Mouse (Mus musculus) adrenal gland, postnatal 36 days (tissue): ENCODE results near the gene Pdap1. TPM values are rescaled to one million over a fixed set of nuclear protein-coding genes. Genes with fewer than 3 reads are reported as not detected.
"Not testable (repeated sequence)": the region's sequence is repeated elsewhere in the genome, so short reads cannot be mapped to it uniquely, and the experiment has no call there.

Source experiments
- DNase-seq, 2 experiments: peaks; one replicate each; pipeline ENCODE4 v3.0.0; 2021; ENCODE audit warnings: mixed read lengths in 1 of 2
- long read RNA-seq, 2 experiments: library from polyadenylated mRNA; stranded (forward); transcript quantifications; one replicate each; pipeline ENCODE4 v2.0.0; 2021; ENCODE audit warnings: borderline sequencing depth in 2 of 2
- total RNA-seq, 2 experiments: library from RNA; stranded (reverse); gene quantifications; 2 replicates each; pipeline ENCODE4 v1.2.3; 2021

Gene Pdap1
- total RNA-seq, result 10 to 100 TPM; 88.0 to 92.1 TPM
- long read RNA-seq, experiment 1, transcript Pdap1-201 (6 exons, 2,353 nt), result major isoform, 52 of 125 reads
- long read RNA-seq, experiment 1, partial matches to known transcripts, result 53 of 125 reads
- long read RNA-seq, experiment 1, other reads (novel, unspliced or antisense), result 16 of 125 reads
- long read RNA-seq, experiment 2, transcript Pdap1-201 (6 exons, 2,353 nt), result major isoform, 25 of 32 reads
- long read RNA-seq, experiment 2, partial matches to known transcripts, result 1 of 32 reads
- long read RNA-seq, experiment 2, other reads (novel, unspliced or antisense), result 6 of 32 reads

- peak; percentile 96 for DNase-seq
Observed at GRCm38 (mm10) chr5:145139571-145140519, at the start of gene Pdap1, which contains the start of gene Bud31. TSS of gene Pdap1 (minus strand) at chr5:145140238. TSS of gene Bud31 (plus strand) at chr5:145140362.

GRCm38 (mm10) chr5:145189416-145189815 is 49.4 kb upstream of the Pdap1 start:
- DNase-seq, result no peak

- no peak for DNase-seq
Observed at GRCm38 (mm10) chr5:145185244-145185643, 45.2 kb upstream of the Pdap1 start.

- DNase-seq, result no peak
Observed at GRCm38 (mm10) chr5:145178461-145178980, 38.5 kb upstream of the Pdap1 start.

- peak in 1 of 2 experiments; percentile 21 for DNase-seq
Observed at GRCm38 (mm10) chr5:145167306-145167661, 27.2 kb upstream of the Pdap1 start.

- DNase-seq, result peak; percentile 98 to 99
Observed at GRCm38 (mm10) chr5:145166536-145167305, 26.7 kb upstream of the Pdap1 start, which contains the start of the genes Ptcd1 and Cpsf4. TSS of gene Ptcd1 (minus strand) at chr5:145167108. TSS of gene Cpsf4 (plus strand) at chr5:145167213.

- DNase-seq, result peak; percentile 15 to 27
Observed at GRCm38 (mm10) chr5:145165184-145165583, 25.1 kb upstream of the Pdap1 start.

GRCm38 (mm10) chr5:145164710-145165109 is 24.7 kb upstream of the Pdap1 start:
- DNase-seq, result peak; percentile 40 to 62

- DNase-seq, result no peak
Observed at GRCm38 (mm10) chr5:145161361-145161760, 21.3 kb upstream of the Pdap1 start.

- DNase-seq, result no peak
Observed at GRCm38 (mm10) chr5:145152690-145153089, 12.7 kb upstream of the Pdap1 start.

- no peak for DNase-seq
Observed at GRCm38 (mm10) chr5:145149294-145149693, 9.3 kb upstream of the Pdap1 start.

- no peak for DNase-seq
Observed at GRCm38 (mm10) chr5:145147748-145148147, 7.7 kb upstream of the Pdap1 start.

- no peak for DNase-seq
Observed at GRCm38 (mm10) chr5:145140611-145141010, 573 bp upstream of the Pdap1 start.

GRCm38 (mm10) chr5:145138836-145139235 is 1.2 kb downstream of the Pdap1 start:
- DNase-seq, result no peak

GRCm38 (mm10) chr5:145133275-145133674 is 6.8 kb downstream of the Pdap1 start:
- not testable (repeated sequence) for DNase-seq

- DNase-seq, result no peak
Observed at GRCm38 (mm10) chr5:145130995-145131394, 9.0 kb downstream of the Pdap1 start.

- peak; percentile 45 to 51 for DNase-seq
Observed at GRCm38 (mm10) chr5:145130191-145130590, 9.8 kb downstream of the Pdap1 start.

- not testable (repeated sequence) for DNase-seq
Observed at GRCm38 (mm10) chr5:145129773-145130172, 10.3 kb downstream of the Pdap1 start.

- DNase-seq, result peak; percentile 72 to 73
Observed at GRCm38 (mm10) chr5:145129124-145129523, 10.9 kb downstream of the Pdap1 start.

GRCm38 (mm10) chr5:145126580-145126979 is 13.5 kb downstream of the Pdap1 start:
- no peak for DNase-seq

- DNase-seq, result no peak
Observed at GRCm38 (mm10) chr5:145123396-145123795, 16.6 kb downstream of the Pdap1 start.

- no peak for DNase-seq
Observed at GRCm38 (mm10) chr5:145120921-145121320, 19.1 kb downstream of the Pdap1 start.
